Mouse (Mus musculus): ENCODE results near the gene Tubb5. TPM values are rescaled to one million over a fixed set of nuclear protein-coding genes. Genes with fewer than 3 reads are reported as not detected.
A peak's percentile ranks its signal among the peaks of the same experiment; 100 is the strongest.

Tubb5 gene
- polyA plus RNA-seq, 1 experiment from 2014 or later = 1,221 TPM

- H3K4me1 ChIP-seq = peaks cover 38% of the 10 kb centered on the region
- 83% methylated on average over 5 of the region's 5 CpGs for WGBS
Observed at GRCm38 (mm10) chr17:35810900-35811648, 27.0 kb downstream of the Tubb5 start.

GRCm38 (mm10) chr17:35809395-35809794 is 28.7 kb downstream of the Tubb5 start:
- Histone ChIP-seq H3K4me1 (peaks cover 23% of the 10 kb centered on the region), H3K9me3 (no peaks in the 10 kb centered on the region), H3K27me3 (no peaks in the 10 kb centered on the region), H3K4me2 (no peak overlapping the region), H3K9ac (no peak overlapping the region), H3K36me3 (no peaks in the 10 kb centered on the region), H3K4me3 (no peak overlapping the region), H3K27ac (no peak overlapping the region)
- 87% methylated on average over 11 of the region's 11 CpGs for WGBS
- ATAC-seq (ENCODE audit: insufficient number of reproducible peaks, insufficient read depth, low FRiP score, low TSS enrichment, low read depth) = no peak

More at GRCm38 (mm10) chr17:35810900-35811648, 27.0 kb downstream of the Tubb5 start:
- ATAC-seq (ENCODE audit: insufficient number of reproducible peaks, insufficient read depth, low FRiP score, low TSS enrichment, low read depth) = no peak
- Histone ChIP-seq H3K9me3 (no peaks in the 10 kb centered on the region), H3K4me3 (no peak overlapping the region), H3K27ac (peak overlapping the region; percentile 91; the same call in 1 of the 2 replicates), H3K9ac (no peak overlapping the region), H3K4me2 (no peak overlapping the region), H3K27me3 (no peaks in the 10 kb centered on the region), H3K36me3 (no peaks in the 10 kb centered on the region)

DNA sequence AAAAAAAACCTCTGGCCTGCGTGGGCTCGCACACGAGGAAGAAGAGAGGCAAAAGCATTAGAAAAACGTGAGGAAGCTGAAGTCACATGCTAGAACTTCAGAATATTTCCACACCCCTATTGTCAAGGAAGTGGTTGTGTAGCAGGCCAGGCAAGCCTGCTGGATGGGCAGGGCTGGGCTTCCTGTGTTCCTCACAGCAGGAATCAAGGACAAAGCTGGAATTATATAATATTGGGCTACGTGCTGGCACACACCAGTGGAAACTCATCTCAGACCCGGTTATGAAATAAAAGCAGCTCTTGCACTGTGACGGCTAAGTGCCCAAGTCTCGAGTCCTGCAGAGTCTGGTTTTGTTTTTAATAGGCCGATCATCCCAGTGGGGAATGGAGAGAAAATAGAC is 30.0 kb downstream of the Tubb5 start:
- no peak overlapping the region for H3K4me3 ChIP-seq
- no peaks in the 10 kb centered on the region for H3K9me3 ChIP-seq
- peak overlapping the region; percentile 62 for H3K27ac ChIP-seq
- peaks cover 13% of the 10 kb centered on the region for H3K4me1 ChIP-seq
- WGBS = 49% methylated on average over 9 of the region's 9 CpGs
- H3K9ac ChIP-seq = no peak overlapping the region
- no peak overlapping the region for H3K4me2 ChIP-seq
- no peak for ATAC-seq (ENCODE audit: insufficient number of reproducible peaks, insufficient read depth, low FRiP score, low TSS enrichment, low read depth)
- H3K36me3 ChIP-seq = no peaks in the 10 kb centered on the region
- no peaks in the 10 kb centered on the region for H3K27me3 ChIP-seq

GRCm38 (mm10) chr17:35803858-35804399 is 34.2 kb downstream of the Tubb5 start:
- Histone ChIP-seq H3K4me2 (no peak overlapping the region), H3K27me3 (no peaks in the 10 kb centered on the region), H3K27ac (no peak overlapping the region), H3K4me1 (peaks cover 9% of the 10 kb centered on the region), H3K9me3 (no peaks in the 10 kb centered on the region), H3K36me3 (no peaks in the 10 kb centered on the region), H3K9ac (no peak overlapping the region), H3K4me3 (no peak overlapping the region)
- 82% methylated on average over 4 of the region's 4 CpGs for WGBS
- no peak for ATAC-seq (ENCODE audit: insufficient number of reproducible peaks, insufficient read depth, low FRiP score, low TSS enrichment, low read depth)

GRCm38 (mm10) chr17:35803020-35803419 is 35.1 kb downstream of the Tubb5 start:
- Histone ChIP-seq H3K36me3 (no peaks in the 10 kb centered on the region), H3K9me3 (peaks cover 3% of the 10 kb centered on the region; the same call in 1 of the 2 replicates), H3K27ac (peak overlapping the region; percentile 36; the same call in 1 of the 2 replicates), H3K4me2 (no peak overlapping the region), H3K27me3 (no peaks in the 10 kb centered on the region), H3K4me3 (no peak overlapping the region), H3K9ac (no peak overlapping the region), H3K4me1 (peaks cover 9% of the 10 kb centered on the region)
- 26% methylated on average over 6 of the region's 6 CpGs for WGBS
- no peak for ATAC-seq (ENCODE audit: insufficient number of reproducible peaks, insufficient read depth, low FRiP score, low TSS enrichment, low read depth)

- no peak overlapping the region for H3K4me2 ChIP-seq
- no peak overlapping the region for H3K9ac ChIP-seq
- no peak overlapping the region for H3K4me3 ChIP-seq
- no peaks in the 10 kb centered on the region for H3K36me3 ChIP-seq
- 0 out of 2 replicates have a peak overlapping the region, but pooled peaks have one; percentile 11 for H3K27ac ChIP-seq
- H3K27me3 ChIP-seq = no peaks in the 10 kb centered on the region
- peaks cover 9% of the 10 kb centered on the region for H3K4me1 ChIP-seq
- ATAC-seq (ENCODE audit: insufficient number of reproducible peaks, insufficient read depth, low FRiP score, low TSS enrichment, low read depth) = no peak
- WGBS = 79% methylated on average over 2 of the region's 2 CpGs
- peaks cover 3% of the 10 kb centered on the region; the same call in 1 of the 2 replicates for H3K9me3 ChIP-seq
Observed at GRCm38 (mm10) chr17:35800905-35801304, 37.2 kb downstream of the Tubb5 start.

GRCm38 (mm10) chr17:35796835-35797234 is 41.3 kb downstream of the Tubb5 start:
- H3K4me3 ChIP-seq = no peak overlapping the region

DNA sequence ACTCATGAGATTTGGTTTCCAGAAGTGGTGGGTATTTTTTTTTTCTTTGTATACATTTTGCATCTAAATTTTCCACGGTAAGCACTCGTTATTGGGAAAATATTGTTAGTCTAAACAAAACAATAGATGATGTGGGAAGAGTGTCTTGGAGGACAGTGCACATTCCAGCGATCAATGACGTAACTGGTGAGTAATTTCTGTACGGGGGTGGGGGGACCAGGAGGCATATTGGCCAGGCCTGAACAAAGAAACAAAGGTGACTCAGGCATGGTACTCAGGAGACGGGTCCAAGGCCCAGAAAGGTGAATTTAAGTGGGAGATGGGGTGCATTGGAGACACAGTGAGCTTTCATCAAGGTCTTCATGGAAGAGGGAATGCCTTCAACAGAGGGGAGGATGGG is 42.5 kb downstream of the Tubb5 start:
- H3K9me3 ChIP-seq = peaks cover 3% of the 10 kb centered on the region; the same call in 1 of the 2 replicates
- no peak overlapping the region for H3K4me3 ChIP-seq
- no peaks in the 10 kb centered on the region for H3K4me1 ChIP-seq
- no peak overlapping the region for H3K27ac ChIP-seq
- no peak overlapping the region for H3K9ac ChIP-seq
- H3K4me2 ChIP-seq = no peak overlapping the region
- no peaks in the 10 kb centered on the region for H3K36me3 ChIP-seq
- 75% methylated on average over 6 of the region's 6 CpGs for WGBS
- no peak for ATAC-seq (ENCODE audit: insufficient number of reproducible peaks, insufficient read depth, low FRiP score, low TSS enrichment, low read depth)
- H3K27me3 ChIP-seq = no peaks in the 10 kb centered on the region

More at GRCm38 (mm10) chr17:35796835-35797234, 41.3 kb downstream of the Tubb5 start:
- Histone ChIP-seq H3K4me1 (no peaks in the 10 kb centered on the region), H3K4me2 (no peak overlapping the region), H3K27me3 (no peaks in the 10 kb centered on the region), H3K36me3 (no peaks in the 10 kb centered on the region), H3K9me3 (peaks cover 3% of the 10 kb centered on the region; the same call in 1 of the 2 replicates), H3K27ac (no peak overlapping the region), H3K9ac (no peak overlapping the region)
- ATAC-seq (ENCODE audit: insufficient number of reproducible peaks, insufficient read depth, low FRiP score, low TSS enrichment, low read depth) = no peak
- 57% methylated on average over 5 of the region's 5 CpGs for WGBS

GRCm38 (mm10) chr17:35795099-35795498 is 43.0 kb downstream of the Tubb5 start:
- Histone ChIP-seq H3K4me3 (no peak overlapping the region), H3K9me3 (peaks cover 3% of the 10 kb centered on the region; the same call in 1 of the 2 replicates), H3K4me2 (no peak overlapping the region), H3K27me3 (no peaks in the 10 kb centered on the region), H3K9ac (no peak overlapping the region), H3K4me1 (no peaks in the 10 kb centered on the region), H3K27ac (no peak overlapping the region), H3K36me3 (no peaks in the 10 kb centered on the region)
- 58% methylated on average over 2 of the region's 2 CpGs for WGBS
- no peak for ATAC-seq (ENCODE audit: insufficient number of reproducible peaks, insufficient read depth, low FRiP score, low TSS enrichment, low read depth)

- 79% methylated on average over 2 of the region's 2 CpGs for WGBS
- ATAC-seq (ENCODE audit: insufficient number of reproducible peaks, insufficient read depth, low FRiP score, low TSS enrichment, low read depth) = no peak
Observed at GRCm38 (mm10) chr17:35792837-35793236, 45.3 kb downstream of the Tubb5 start.

GRCm38 (mm10) chr17:35790933-35791332 is 47.2 kb downstream of the Tubb5 start:
- no peaks in the 10 kb centered on the region for H3K36me3 ChIP-seq
- WGBS = 91% methylated on average over 4 of the region's 4 CpGs

More at GRCm38 (mm10) chr17:35792837-35793236, 45.3 kb downstream of the Tubb5 start:
- H3K4me1 ChIP-seq = no peaks in the 10 kb centered on the region
- no peaks in the 10 kb centered on the region for H3K36me3 ChIP-seq
- H3K9ac ChIP-seq = no peak overlapping the region
- no peaks in the 10 kb centered on the region for H3K27me3 ChIP-seq
- no peak overlapping the region for H3K27ac ChIP-seq
- no peaks in the 10 kb centered on the region for H3K9me3 ChIP-seq
- H3K4me3 ChIP-seq = no peak overlapping the region
- no peak overlapping the region for H3K4me2 ChIP-seq

DNA sequence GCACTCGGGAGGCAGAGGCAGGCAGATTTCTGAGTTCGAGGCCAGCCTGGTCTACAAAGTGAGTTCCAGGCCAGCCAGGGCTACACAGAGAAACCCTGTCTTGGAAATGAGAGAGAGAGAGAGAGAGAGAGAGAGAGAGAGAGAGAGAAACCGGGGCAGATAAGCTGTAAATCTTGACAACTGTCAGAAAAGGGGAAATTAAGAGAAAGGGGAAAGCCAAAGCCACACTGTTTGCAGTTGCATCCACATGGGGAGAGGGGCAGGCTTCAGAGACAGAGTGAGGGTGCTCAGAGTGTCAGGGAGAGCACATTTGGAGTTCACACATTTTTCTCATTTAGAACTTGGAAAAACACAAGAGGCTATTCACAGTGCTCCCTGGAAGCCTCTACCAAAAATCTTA is 50.1 kb downstream of the Tubb5 start:
- Histone ChIP-seq H3K4me1 (no peaks in the 10 kb centered on the region), H3K27ac (no peak overlapping the region), H3K27me3 (no peaks in the 10 kb centered on the region), H3K4me2 (no peak overlapping the region), H3K36me3 (no peaks in the 10 kb centered on the region), H3K9me3 (no peaks in the 10 kb centered on the region), H3K4me3 (no peak overlapping the region), H3K9ac (no peak overlapping the region)
- ATAC-seq (ENCODE audit: insufficient number of reproducible peaks, insufficient read depth, low FRiP score, low TSS enrichment, low read depth) = no peak
- 76% methylated on average over 3 of the region's 3 CpGs for WGBS

More at GRCm38 (mm10) chr17:35790933-35791332, 47.2 kb downstream of the Tubb5 start:
- H3K27me3 ChIP-seq = no peaks in the 10 kb centered on the region
- no peak overlapping the region for H3K4me3 ChIP-seq
- no peaks in the 10 kb centered on the region for H3K9me3 ChIP-seq
- H3K4me2 ChIP-seq = no peak overlapping the region
- no peaks in the 10 kb centered on the region for H3K4me1 ChIP-seq
- H3K27ac ChIP-seq = no peak overlapping the region
- no peak for ATAC-seq (ENCODE audit: insufficient number of reproducible peaks, insufficient read depth, low FRiP score, low TSS enrichment, low read depth)
- H3K9ac ChIP-seq = no peak overlapping the region

Measured in embryonic facial prominence, embryonic 13.5 days (tissue).